9 mouse cellular contexts compared by ENCODE assay signal in the genomic region with DNA sequence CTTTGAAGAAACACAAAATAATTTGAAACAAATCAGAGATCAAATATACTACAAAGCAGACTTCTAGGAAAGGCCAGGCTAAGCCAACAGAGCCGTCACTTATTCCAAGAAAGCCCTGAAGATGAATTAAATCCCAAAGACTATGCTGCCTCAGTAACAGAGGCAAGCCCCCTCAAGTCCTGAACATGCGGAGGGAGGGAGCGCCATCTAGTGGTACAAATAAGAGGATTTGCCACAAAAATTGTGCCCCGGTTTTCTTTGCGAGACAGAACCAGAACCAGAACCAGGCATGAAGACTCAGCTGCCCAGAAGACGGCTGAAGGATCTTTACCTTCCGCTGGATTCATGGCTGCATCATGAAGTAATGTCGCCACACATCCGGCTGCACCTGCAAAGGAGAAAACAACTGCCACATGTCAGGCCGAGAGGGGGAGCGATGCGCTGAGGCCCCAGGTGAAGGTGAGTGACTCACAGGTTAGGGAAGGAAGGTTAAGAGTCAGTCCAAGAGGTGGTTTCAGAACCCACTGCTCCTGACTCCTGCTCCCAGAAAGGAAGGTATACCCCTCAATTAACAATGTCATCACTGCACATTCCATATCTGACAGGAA. TPM values are rescaled to one million over a fixed set of nuclear protein-coding genes. Genes with fewer than 3 reads are reported as not detected.
A peak's percentile ranks its signal among the peaks of the same experiment; 100 is the strongest.
DNase-seq lines count a peak whose midpoint lies in the region; TF ChIP-seq lines count a peak whose summit lies in the region.
"Had no signal": no experiment of that assay in that cellular context is flagged by ENCODE, and none has a peak within 500 bp of the region (broad histone marks: within the 10 kb centered on the region; RNA-seq: fewer than 3 reads in every experiment).

No protein-coding gene starts in this region.

- H3K4me1 ChIP-seq in testis, adult 2 months (ENCODE audit: control insufficient read depth, insufficient read depth, low read length) = peaks cover 3% of the 10 kb centered on the region; the same call in 1 of the 2 replicates

- peak; percentile 91 for DNase-seq in heart, adult 11 months
- DNase-seq in heart, postnatal 25 days (ENCODE audit: low spot score) = no peak
- no peak for DNase-seq in testis, postnatal 14 days (ENCODE audit: low spot score)
- peak; percentile 75 for DNase-seq in embryo, embryonic 10 days (ENCODE audit: low spot score)
- DNase-seq in left cerebral cortex, postnatal 14 days (ENCODE audit: low spot score in 2 of 2) = peak; percentile 65 to 69
- peak; percentile 23 for DNase-seq in right cerebral cortex, postnatal 25 days
- no peak for DNase-seq in testis, postnatal 10 days (ENCODE audit: low spot score)

- no peaks in the 10 kb centered on the region; the same call in 1 of the 2 replicates for H3K36me3 ChIP-seq in testis, adult 2 months (ENCODE audit: control insufficient read depth, insufficient read depth, low read length)

- no peaks in the 10 kb centered on the region for H3K27me3 ChIP-seq in testis, adult 2 months (ENCODE audit: control insufficient read depth, insufficient read depth, low read length)

- H3K27ac ChIP-seq in testis, adult 2 months (ENCODE audit: control insufficient read depth, insufficient read depth, low read depth, low read length) = no peak overlapping the region

- no peak for TF ChIP-seq POLR2A in testis, adult 2 months (IDR thresholded peaks at IDR 0.05; ENCODE audit: control insufficient read depth, low read depth, low read length)

- peak; percentile 39; the same call in 1 of the 2 replicates for TF ChIP-seq CTCF in testis, adult 2 months (IDR thresholded peaks at IDR 0.05; ENCODE audit: control insufficient read depth, insufficient read depth, insufficient replicate concordance, low read depth, low read length)

- intact Hi-C loops in heart, postnatal 25 days (cut with DNase I) = loop anchor here (5.0 kb wide), 1 partner anchor 38 kb away; no protein-coding TSS in a partner anchor
- intact Hi-C loops in left cerebral cortex, postnatal 14 days (cut with DNase I) = loop anchor here (2.0 to 5.0 kb wide), 2 partner anchors 33 to 135 kb away; no protein-coding TSS in a partner anchor

- no peak overlapping the region for H3K4me3 ChIP-seq in testis, adult 2 months (ENCODE audit: control insufficient read depth, low read depth, low read length)
- H3K4me3 ChIP-seq: myocyte had no signal

RNA-seq across cellular contexts. Expression of a gene that starts 9.1 kb away (rescaled TPM):
- 10 to 100 TPM; 19.3 to 21.6 TPM for total RNA-seq in heart, postnatal 25 days (2021)
- polyA plus RNA-seq in testis, adult 2 months (2012; rRNA removed) = 101 and 103 TPM in 2 replicates
- total RNA-seq in left cerebral cortex, postnatal 14 days (2021) = 10 to 100 TPM; 30.2 to 36.4 TPM

RNA-seq across cellular contexts. Expression of a gene that starts 23.9 kb away (rescaled TPM):
- 1 to 10 TPM; 2.7 to 3.1 TPM for total RNA-seq in heart, postnatal 25 days (2021)
- 1.5 and 1.6 TPM in 2 replicates for polyA plus RNA-seq in testis, adult 2 months (2012; rRNA removed)
- total RNA-seq in left cerebral cortex, postnatal 14 days (2021) = 10 to 100 TPM; 24.0 to 25.6 TPM

RNA-seq across cellular contexts. Expression of a gene that starts 53.4 kb away (rescaled TPM):
- not detected for total RNA-seq in heart, postnatal 25 days (2021)
- 0.06 TPM in 1 of 2 replicates, not detected in the other for polyA plus RNA-seq in testis, adult 2 months (2012; rRNA removed)
- not detected for total RNA-seq in left cerebral cortex, postnatal 14 days (2021)
- polyA plus RNA-seq: myocyte had no signal

Comparison
In these comparisons a context has a peak if more than half of its experiments do, and no peak if none do; other contexts are left out.
1. DNase-seq: peak in heart, adult 11 months (single experiment), embryo, embryonic 10 days (single experiment), left cerebral cortex, postnatal 14 days (2 of 2) and right cerebral cortex, postnatal 25 days (single experiment); none in heart, postnatal 25 days (single experiment), testis, postnatal 14 days (single experiment) and testis, postnatal 10 days (single experiment).
2. RNA of a gene that starts 23.9 kb away (total RNA-seq): 24.0 to 25.6 TPM in left cerebral cortex, postnatal 14 days; 2.7 to 3.1 TPM in heart, postnatal 25 days; every median in the first group is over 4 times any median in the second.